Mouse (Mus musculus): ENCODE data around the gene Pex5. TPM values are rescaled to one million over a fixed set of nuclear protein-coding genes. Genes with fewer than 3 reads are reported as not detected.
"Not testable (repeated sequence)": the region's sequence is repeated elsewhere in the genome, so short reads cannot be mapped to it uniquely, and the experiment has no call there.

Gene Pex5
- total RNA-seq, 2 experiments from 2014 or later, result 23.0 to 24.0 TPM

DNA sequence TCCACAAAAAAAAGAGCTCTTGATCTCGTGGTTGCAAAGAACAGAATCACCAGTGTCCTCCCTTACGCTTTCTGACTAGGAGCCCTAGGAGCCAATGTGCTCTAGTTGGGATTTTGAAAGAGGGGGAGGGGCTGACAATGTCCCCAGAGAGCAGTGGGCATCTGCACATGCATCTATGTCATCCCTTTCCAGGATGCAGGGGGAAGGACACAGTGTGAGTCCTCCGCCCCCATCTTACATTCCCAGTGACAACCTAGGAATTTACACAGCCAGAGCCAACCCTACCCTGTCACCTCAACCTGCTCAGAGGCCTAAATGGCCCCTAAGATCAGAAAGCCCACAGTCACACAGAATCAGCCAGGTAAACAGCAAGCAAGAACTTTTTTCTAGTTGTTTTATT, 15.5 kb upstream of the Pex5 start:
- intact Hi-C loops (cut with DNase I; ENCODE audit: low total_unique reads), result no loop called here
- no peak for DNase-seq

DNA sequence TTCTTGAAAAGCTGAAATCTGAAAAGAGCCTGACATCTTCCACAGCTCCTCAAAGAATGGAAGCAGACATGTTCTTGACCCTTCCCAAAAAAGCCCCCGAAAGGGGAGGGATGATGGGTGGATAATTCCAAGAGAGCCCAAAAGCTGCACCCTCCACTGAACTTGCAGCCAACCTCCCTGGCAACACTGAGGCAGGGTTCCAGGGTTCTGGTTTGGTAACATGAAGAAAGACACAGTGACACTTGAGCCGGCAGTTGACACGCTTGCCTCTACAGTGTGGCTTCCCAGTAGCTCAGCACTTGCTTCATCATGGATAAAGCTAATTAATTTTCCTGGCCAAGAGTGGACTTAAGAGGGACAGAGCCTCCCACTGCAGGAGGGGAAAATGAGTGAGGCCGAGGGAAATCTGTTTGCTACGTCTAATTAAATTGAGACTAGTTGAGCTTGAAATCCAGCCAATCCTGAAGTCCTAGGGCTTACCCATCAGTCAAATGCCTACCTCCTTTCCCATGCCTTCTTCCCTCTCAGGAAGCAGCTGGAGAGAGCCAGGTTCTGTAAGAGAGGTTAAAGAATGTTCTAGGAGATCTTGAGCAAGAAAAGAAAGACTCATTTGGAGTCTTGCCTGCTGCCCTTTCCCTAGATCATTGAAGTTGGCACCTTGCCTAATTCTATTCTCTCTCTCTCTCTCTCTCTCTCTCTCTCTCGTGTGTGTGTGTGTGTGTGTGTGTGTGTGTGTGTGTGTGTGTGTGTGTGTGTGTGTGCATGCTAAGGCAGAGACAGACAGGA, 13.1 kb upstream of the Pex5 start:
- intact Hi-C loops (cut with DNase I; ENCODE audit: low total_unique reads), result no loop called here
- DNase-seq, result peak; percentile 29

DNA sequence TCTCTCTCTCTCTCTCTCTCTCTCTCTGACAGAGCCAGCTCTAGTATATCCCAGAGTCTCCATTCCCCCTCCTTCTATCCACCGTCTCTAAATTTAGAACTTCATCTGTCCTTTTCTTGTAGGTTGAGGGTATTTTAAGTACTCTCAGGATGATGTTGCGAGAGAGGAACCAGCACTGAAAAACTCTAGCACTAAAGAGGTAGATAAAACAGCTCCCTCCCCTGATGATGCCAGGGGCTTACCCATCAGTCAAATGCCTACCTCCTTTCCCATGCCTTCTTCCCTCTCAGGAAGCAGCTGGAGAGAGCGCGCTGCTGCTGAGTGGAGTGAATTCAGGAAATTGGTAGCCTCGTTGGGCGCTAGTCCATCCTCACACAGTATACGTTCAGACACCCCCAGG, 12.4 kb upstream of the Pex5 start:
- DNase-seq, result no peak
- intact Hi-C loops (cut with DNase I; ENCODE audit: low total_unique reads), result no loop called here

DNA sequence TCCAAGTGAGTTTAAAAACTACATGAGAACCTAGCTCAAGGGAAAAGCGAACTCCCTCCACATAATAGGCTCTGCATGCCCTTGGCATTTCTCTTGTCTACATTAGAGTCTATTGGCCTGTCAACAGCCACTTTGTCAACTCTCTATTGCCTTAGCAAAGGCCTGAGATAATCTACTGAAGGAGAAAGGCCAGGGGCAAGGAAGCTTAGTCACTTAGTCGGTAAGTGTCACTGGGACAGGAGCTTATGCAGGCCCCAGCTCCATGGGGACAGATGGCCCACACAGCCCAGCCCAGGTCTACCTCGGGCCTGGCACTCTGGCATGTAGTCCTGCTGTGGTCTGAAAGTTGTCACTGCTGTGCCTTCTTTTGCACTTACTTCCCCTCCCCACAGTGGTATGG, 11.7 kb upstream of the Pex5 start:
- intact Hi-C loops (cut with DNase I; ENCODE audit: low total_unique reads), result no loop called here
- DNase-seq, result no peak

DNA sequence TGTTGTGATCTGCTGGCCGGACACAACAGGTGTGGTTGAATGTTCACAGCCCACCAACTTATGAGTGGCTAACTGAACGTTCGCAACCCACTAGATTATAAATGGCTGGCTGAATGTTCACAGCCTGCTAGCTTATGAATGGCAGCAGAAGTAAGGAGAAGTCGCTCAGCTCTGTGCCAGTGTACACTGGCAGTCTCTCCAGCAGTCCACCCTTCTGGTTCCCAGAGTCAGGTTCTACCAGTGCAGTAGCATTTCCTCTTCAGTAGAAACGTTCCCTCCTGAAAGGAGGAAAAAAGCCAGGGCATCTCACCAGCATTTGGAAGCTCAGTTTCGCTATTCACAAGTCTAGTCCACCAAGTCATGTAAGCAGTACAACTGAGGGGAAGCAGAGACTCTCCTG, 10.7 kb upstream of the Pex5 start:
- DNase-seq, result no peak
- intact Hi-C loops (cut with DNase I; ENCODE audit: low total_unique reads), result no loop called here

DNA sequence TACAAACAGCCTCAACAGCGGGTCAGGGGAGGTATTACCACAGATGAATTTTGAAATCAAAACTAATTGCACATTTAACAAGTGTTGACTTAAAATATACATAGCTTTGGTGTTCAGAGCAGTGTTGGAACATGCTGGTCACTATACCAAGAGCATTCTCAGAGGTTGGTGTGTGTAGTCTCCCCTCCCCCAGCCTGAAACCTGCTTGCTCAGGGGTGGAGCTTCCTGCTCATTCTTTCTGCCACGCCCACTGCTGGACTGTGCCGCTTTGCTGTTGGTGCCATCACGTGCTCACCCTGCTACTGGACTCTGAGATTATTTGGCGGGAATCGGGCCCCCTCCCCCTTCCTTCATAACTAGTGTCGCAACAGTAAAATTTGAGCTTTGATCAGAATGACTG, 10.2 kb upstream of the Pex5 start:
- intact Hi-C loops (cut with DNase I; ENCODE audit: low total_unique reads); DNase-seq: not testable (repeated sequence)

DNA sequence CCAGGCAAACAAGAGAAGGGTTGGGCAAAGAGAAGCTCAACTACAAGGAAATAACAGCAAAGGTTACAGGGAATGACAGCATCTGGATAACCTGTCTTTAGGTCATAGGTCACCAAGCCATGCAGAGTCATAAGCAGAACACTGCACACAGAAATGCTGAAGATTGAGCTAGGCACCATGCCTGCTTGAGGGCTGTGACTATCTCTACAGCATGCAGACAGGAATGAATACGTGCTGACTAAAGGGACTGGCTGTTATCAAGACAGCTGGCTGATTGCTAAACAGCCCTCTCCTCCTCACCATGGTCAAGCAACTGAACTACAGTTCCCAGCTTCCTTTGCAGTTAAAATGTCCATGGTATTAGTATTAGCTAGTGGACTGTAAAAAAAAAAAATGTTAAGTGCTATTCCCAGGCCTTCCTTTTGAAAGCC, 9.2 kb upstream of the Pex5 start:
- intact Hi-C loops (cut with DNase I; ENCODE audit: low total_unique reads), result no loop called here
- no peak for DNase-seq

DNA sequence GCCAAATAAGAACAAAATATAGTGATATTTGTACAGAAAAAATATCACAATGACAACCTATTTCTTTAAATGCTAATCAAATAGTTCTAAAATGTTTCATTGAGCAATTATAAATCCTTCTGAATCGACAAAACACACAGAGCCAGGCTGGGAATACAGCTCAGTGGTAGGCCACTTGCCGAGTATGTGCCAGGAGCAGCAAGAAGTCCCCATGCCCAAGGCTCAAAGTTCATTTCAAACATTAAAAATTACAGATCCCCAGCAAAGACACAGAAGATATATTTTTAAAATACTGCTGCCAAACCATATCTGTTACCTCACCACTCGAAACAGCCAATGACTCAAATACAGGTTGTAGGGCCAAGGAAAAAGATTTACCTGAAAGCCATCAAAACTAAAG, 3.8 kb upstream of the Pex5 start:
- DNase-seq, result no peak
- intact Hi-C loops (cut with DNase I; ENCODE audit: low total_unique reads), result no loop called here

DNA sequence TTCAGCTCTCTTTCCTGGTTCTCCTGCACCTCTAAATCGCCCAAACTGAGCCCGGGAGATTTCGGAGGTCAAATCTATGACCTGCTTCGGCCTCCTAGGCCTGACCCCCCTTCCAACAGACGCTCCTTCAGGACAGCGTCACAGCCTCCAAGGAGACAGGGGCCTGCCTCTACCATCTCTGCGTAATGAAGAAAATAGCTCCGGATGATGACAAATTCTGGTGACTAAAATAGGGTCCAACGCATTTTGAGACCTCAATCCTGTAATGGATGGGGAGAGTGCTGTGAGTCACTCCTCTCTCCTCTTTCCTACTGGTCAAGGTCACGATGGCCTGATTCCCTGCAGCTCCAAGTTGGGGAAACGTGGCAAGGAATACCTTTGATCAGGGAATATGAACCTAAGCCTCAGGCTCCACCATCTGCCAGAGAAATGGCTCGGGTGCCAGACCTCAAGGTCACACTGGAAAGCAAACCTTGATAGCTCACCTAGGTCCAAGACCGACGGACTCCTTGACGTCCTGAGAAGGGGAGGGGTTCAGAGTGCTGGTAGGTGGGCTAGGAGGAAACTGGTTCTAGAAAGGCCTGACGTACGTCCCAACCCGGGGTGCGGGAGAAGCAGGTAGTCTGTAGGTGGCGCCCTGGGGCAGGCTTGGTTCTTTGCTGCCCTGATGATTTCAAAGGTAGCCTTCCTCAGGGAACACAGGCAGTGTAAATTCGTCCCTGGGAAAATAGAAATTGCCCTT, 651 bp upstream of the Pex5 start:
- DNase-seq, result peak; percentile 72
- intact Hi-C loops (cut with DNase I; ENCODE audit: low total_unique reads), result no loop called here

DNA sequence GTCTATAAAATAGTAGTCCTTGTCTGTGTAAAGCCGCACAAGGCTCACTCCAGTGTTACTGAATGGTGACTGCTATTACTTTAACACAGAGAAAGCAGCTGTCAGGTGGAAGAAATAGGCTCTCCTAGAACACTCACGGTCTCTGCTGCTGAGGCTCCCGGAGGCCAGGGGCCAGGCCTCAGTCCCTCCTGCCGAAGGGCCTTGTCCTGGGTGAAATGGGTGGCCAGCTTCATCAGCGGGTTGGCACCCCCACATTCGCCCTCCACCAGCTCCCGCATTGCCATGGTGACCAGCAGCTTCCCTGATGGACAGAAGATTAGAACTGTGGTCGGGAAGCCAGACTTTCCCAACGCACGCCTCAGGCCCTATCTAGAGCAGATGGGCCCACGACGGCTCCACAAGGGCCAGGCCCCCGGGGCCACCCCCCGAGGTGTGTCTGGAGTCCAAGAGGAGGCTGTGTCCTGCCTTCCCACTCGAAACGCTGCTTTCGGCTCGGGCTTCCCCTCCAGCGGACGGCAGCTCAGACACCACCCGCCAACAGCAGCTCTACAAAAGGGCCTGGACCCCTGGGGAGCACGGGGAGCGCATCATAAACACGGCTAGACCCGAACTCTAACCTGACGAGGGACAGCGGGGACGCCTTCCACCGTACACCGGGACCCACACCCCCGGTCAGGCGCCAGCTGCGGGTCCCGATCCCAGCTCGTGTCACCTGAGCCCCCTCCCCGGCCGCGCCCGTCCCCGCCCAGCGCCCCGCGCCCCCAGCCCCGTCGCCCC, 529 bp downstream of the Pex5 start:
- intact Hi-C loops (cut with DNase I; ENCODE audit: low total_unique reads), result no loop called here
- peak; percentile 32 for DNase-seq

DNA sequence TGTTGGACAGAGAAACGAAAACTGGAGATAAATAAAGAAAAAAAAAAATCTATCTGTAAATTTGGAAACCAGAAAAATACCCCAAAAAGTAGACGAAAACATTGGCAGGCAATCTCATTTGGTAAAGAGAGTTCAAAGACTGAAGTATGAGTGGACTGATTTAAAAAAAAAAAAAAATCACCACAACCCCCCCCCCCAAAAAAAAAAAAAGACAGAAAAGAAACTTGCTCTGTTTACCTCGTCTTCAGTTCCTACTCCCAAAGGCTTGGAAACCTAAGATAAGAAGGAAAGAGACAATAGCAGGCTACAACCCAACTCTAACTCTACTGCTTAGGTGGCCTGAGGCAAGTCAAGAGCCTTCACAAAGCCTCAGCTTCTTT, 1.1 kb downstream of the Pex5 start:
- intact Hi-C loops (cut with DNase I; ENCODE audit: low total_unique reads), result no loop called here
- no peak for DNase-seq

DNA sequence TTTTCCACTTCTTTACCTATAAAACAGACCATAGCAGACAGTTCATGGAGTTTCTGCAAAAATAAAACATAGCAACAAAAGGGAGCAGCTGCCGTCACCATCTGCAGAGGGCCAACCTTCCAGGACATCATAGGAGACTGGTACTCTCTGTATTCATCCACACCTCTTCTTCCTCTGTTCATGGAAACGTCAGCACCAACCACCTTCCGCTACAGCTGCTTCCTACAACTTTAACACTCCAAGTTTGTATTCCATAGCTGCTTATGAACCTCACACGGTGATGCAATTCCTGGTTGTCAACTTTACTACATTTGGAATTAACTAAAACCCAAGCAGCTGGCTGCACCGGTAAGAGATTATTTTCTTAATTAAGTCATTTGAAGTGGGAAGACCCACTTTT, 6.5 kb downstream of the Pex5 start:
- intact Hi-C loops (cut with DNase I; ENCODE audit: low total_unique reads), result no loop called here
- no peak for DNase-seq

DNA sequence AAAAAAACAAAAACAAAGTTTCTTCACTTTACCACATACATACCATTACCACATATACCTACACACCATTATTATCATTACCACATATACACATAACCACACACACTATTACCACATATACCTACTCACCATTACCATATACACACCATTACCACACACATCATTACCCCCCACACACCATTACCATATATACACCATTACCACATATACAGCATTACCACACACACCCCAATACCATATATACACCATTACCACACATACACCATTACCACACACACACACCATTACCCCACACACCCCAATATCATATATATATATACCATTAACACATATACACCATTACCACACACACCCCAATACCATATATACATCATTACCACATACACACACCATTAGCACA, 7.7 kb downstream of the Pex5 start:
- no peak for DNase-seq
- intact Hi-C loops (cut with DNase I; ENCODE audit: low total_unique reads), result no loop called here

DNA sequence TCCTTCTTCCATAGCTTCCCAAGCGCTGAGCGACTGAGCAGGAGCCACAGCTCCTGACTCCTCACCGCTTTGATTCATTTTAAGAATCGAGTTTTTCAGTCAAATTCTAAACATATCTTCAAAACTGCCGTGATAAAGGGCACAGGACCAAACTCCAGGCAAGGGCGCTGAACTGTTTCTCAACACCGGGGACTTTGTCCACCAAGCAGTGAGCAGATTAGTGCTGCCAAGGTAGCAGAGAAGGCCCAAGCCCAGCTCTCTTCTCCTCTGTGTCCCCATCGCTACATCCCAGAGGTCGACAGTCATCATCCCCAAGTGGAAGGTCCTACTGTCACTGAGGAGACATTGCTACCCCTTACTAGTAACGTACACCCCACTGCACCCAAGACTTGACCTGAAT, 8.5 kb downstream of the Pex5 start:
- no peak for DNase-seq
- intact Hi-C loops (cut with DNase I; ENCODE audit: low total_unique reads), result no loop called here

DNA sequence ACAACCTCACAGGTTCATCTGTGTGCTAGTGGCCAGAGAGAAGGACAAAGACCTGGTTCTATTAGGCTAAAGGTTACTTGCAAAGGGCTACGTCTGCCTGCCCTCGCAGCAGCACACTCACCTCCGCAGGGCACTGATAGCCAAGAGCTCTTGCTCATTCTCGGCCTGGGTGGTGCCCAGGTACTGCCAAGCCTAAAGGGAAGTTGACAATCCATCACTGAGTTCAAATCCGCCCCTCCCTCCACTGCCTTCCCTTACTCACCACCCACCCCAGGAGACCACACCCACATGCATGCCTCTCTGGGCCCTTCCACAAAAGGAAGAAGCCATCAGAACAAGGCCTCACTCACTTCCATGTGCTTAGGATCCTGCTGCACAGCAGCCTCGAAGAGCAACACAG, 15.1 kb downstream of the Pex5 start:
- DNase-seq, result no peak
- intact Hi-C loops (cut with DNase I; ENCODE audit: low total_unique reads), result no loop called here

DNA sequence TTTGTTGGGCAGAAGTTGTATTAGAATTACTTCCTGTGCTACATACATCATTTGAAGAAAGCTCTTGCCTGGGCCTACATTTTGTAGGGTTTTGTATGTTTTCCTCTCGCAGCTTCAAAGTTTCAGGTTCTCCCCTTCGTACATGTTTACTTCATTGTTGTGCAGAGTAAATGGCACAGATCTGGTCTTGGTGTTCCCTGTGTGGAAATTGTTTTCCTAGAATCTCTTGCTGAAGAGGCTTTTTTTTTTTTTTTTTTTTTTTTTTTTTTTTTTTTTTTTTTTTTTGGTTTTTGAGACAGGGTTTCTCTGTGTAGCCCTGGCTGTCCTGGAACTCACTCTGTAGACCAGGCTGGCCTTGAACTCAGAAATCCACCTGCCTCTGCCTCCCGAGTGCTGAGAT, 19.9 kb downstream of the Pex5 start:
- DNase-seq; intact Hi-C loops (cut with DNase I; ENCODE audit: low total_unique reads): not testable (repeated sequence)

DNA sequence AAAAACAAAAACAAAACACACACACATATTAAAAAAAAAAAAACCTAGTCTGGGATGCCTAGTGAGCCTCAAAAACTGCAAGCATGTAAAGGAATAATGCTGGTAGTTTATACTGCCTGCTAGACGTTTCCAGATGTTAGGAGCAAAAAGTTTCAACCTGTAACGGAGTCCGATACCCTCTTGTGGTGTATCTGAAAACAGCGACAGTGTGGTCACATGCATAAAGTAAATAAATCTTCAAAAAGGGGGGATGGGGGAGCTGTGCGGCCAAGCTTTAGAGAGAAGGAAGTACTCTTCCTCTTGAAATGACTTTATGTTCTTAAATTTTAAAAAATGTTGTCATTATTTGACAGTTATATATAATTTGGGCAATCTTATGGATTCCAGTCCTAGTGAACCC, 34.7 kb downstream of the Pex5 start:
- DNase-seq, result no peak
- intact Hi-C loops (cut with DNase I; ENCODE audit: low total_unique reads), result no loop called here

DNA sequence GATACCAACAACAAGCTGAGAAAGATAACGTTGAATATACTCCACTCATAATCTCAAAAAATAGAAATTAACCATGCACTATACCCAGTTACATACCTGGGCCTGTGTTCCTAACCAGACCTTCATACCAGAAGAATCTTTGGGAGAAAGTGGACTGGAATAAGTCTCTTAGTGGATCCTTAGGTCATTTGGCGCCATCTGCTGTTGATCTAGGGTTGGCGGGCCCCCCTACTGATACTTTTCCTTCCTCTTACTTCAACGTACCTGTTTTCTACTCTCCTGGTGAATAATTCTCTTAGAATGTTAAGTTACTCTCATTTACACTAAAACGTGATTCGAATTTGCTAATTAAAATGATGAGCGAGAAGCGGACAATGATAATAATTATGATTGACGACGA, 35.5 kb downstream of the Pex5 start:
- intact Hi-C loops (cut with DNase I; ENCODE audit: low total_unique reads), result loop anchor here (5.0 to 10.0 kb wide), 2 partner anchors 117 to 1485 kb away; no protein-coding TSS in a partner anchor
- DNase-seq, result peak; percentile 54

DNA sequence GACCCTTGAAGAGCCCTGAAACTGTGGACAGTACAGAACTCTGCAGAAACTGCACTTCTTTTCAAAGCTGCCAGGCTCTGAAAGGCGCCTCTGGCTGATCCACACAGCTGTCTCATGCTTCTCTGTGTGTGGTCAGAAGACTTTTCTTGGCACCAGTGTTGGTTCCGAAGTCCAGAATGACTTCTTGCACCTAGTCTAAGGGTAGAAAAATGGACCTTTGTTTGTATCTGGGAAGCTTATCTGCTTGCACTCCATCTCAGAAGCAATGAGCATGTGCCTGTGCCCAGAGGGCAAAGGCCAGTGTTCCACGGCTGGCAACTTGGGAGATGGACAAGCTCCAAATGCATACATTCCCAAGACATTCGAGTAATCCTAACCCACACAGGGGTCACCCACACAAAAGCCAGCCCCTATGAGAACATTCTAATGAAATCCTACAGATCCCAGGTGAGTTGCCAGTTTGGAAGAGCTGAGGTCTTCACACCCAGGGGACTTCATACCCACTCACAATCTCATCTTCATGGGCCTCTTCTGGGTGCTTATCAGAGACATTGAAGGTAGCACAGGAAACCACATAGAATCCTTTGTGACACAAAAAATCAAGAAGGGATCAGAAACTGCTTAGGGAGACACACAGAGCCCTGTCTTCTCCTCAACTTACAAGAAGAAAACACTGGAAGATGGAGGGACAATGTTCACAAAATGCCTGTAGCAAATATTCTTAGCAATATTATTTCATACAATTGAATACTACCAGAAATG, 37.2 kb downstream of the Pex5 start:
- intact Hi-C loops (cut with DNase I; ENCODE audit: low total_unique reads), result loop anchor here (5.0 to 10.0 kb wide), 2 partner anchors 115 to 1483 kb away; no protein-coding TSS in a partner anchor
- DNase-seq, result no peak

DNA sequence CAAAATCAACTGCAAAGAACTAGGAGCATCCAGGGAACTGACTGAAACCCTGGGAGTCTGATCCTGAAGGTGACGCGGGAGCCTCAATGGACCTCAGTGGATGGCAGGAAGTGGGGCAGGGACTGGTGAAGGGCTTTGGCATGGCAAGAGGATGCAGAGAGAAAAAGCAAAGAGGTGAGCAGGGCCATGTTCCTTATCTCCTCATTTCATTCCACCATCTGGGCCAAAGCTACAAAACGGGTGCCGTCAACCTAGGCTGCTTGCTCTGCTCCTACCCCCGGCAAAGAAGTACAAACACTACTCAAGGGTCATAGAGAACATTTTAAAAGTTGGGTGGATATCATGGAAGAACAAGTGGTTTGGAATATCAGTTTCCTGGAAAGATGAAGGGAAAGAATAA, 38.6 kb downstream of the Pex5 start:
- intact Hi-C loops (cut with DNase I; ENCODE audit: low total_unique reads), result loop anchor here (5.0 to 10.0 kb wide), 2 partner anchors 114 to 1482 kb away; no protein-coding TSS in a partner anchor
- DNase-seq, result no peak

Measured in gastrocnemius, postnatal 14 days (tissue).